Mouse (Mus musculus): ENCODE results near the gene Cnbd2.

GRCm38 (mm10) chr2:156314811-156315210 is 2.7 kb downstream of the Cnbd2 start:
- no peak for TF ChIP-seq CTCF (conservative IDR thresholded peaks at IDR 0.05 in 1 of 2, IDR thresholded peaks at IDR 0.05 in 1 of 2; ENCODE audit: low read depth in 2 of 2, low read length in 2 of 2)
- TF ChIP-seq TCF12 (IDR thresholded peaks at IDR 0.05; ENCODE audit: low read depth, low read length) = no peak
- TF ChIP-seq JUND (conservative IDR thresholded peaks at IDR 0.05; ENCODE audit: low read depth, low read length) = no peak
- TF ChIP-seq ZMIZ1 (IDR thresholded peaks at IDR 0.05; ENCODE audit: low read depth, low read length) = no peak
